Mouse (Mus musculus): ENCODE results near the gene Nipal1. TPM values are rescaled to one million over a fixed set of nuclear protein-coding genes. Genes with fewer than 3 reads are reported as not detected.
A peak's percentile ranks its signal among the peaks of the same experiment; 100 is the strongest.

Nipal1 gene
- polyA plus RNA-seq (2015; fragmentation: Nextera tagmentation; extraction: Ambion mirVana): 0.83 and 1.3 TPM in 2 replicates

- Histone ChIP-seq H3K9ac (peak within 1 kb of the TSS; percentile 42), H3K36me3 (no peaks in the 10 kb centered on the region), H3K27me3 (peaks cover 20% of the 10 kb centered on the region; the same call in 1 of the 2 replicates), H3K4me2 (peak within 1 kb of the TSS; percentile 98), H3K4me3 (peak within 1 kb of the TSS; percentile 55), H3K4me1 (replicated peaks) (peaks cover 14% of the 10 kb centered on the region), H3K27ac (replicated peaks) (no peak within 1 kb of the TSS), H3K9me3 (no peaks in the 10 kb centered on the region)
- under 1% methylated on average over 25 of the region's 25 CpGs for WGBS
- ATAC-seq (ENCODE audit: low FRiP score, low read depth): peak; percentile 90
Observed at GRCm38 (mm10) chr5:72647418-72647907, at the start of gene Nipal1. Nipal1 (plus strand) TSS chr5:72647795.

GRCm38 (mm10) chr5:72601006-72601405, 46.6 kb upstream of the Nipal1 start:
- no peaks in the 10 kb centered on the region for H3K9me3 ChIP-seq
- H3K27ac ChIP-seq (replicated peaks): no peak overlapping the region
- no peaks in the 10 kb centered on the region for H3K27me3 ChIP-seq
- H3K9ac ChIP-seq: no peak overlapping the region
- H3K4me1 ChIP-seq (replicated peaks): no peaks in the 10 kb centered on the region
- ATAC-seq (ENCODE audit: low FRiP score, low read depth): no peak
- H3K4me2 ChIP-seq: no peak overlapping the region
- H3K36me3 ChIP-seq: no peaks in the 10 kb centered on the region
- no peak overlapping the region for H3K4me3 ChIP-seq
- WGBS: 11% methylated on average over 5 of the region's 5 CpGs

GRCm38 (mm10) chr5:72603138-72603537, 44.5 kb upstream of the Nipal1 start:
- no peak overlapping the region for H3K4me3 ChIP-seq
- H3K36me3 ChIP-seq: no peaks in the 10 kb centered on the region
- H3K4me2 ChIP-seq: no peak overlapping the region
- no peak overlapping the region for H3K9ac ChIP-seq
- H3K4me1 ChIP-seq (replicated peaks): no peaks in the 10 kb centered on the region
- no peaks in the 10 kb centered on the region for H3K27me3 ChIP-seq
- 89% methylated on average over 4 of the region's 4 CpGs for WGBS
- ATAC-seq (ENCODE audit: low FRiP score, low read depth): no peak
- H3K9me3 ChIP-seq: no peaks in the 10 kb centered on the region
- H3K27ac ChIP-seq (replicated peaks): no peak overlapping the region

- H3K27ac ChIP-seq (replicated peaks): no peak overlapping the region
- 91% methylated on average over 4 of the region's 4 CpGs for WGBS
- no peak overlapping the region for H3K9ac ChIP-seq
- no peaks in the 10 kb centered on the region for H3K9me3 ChIP-seq
- H3K4me1 ChIP-seq (replicated peaks): no peaks in the 10 kb centered on the region
- no peaks in the 10 kb centered on the region for H3K27me3 ChIP-seq
- H3K4me3 ChIP-seq: no peak overlapping the region
- H3K4me2 ChIP-seq: no peak overlapping the region
- ATAC-seq (ENCODE audit: low FRiP score, low read depth): no peak
- no peaks in the 10 kb centered on the region for H3K36me3 ChIP-seq
Observed at GRCm38 (mm10) chr5:72617413-72617812, 30.2 kb upstream of the Nipal1 start.

GRCm38 (mm10) chr5:72621022-72621421, 26.6 kb upstream of the Nipal1 start:
- H3K4me1 ChIP-seq (replicated peaks): no peaks in the 10 kb centered on the region
- H3K4me3 ChIP-seq: no peak overlapping the region

GRCm38 (mm10) chr5:72630026-72630425, 17.6 kb upstream of the Nipal1 start:
- WGBS: 89% methylated on average over 6 of the region's 6 CpGs
- ATAC-seq (ENCODE audit: low FRiP score, low read depth): no peak
- Histone ChIP-seq H3K4me2 (no peak overlapping the region), H3K27ac (replicated peaks) (no peak overlapping the region), H3K9me3 (no peaks in the 10 kb centered on the region), H3K27me3 (no peaks in the 10 kb centered on the region), H3K4me3 (no peak overlapping the region), H3K9ac (no peak overlapping the region), H3K36me3 (no peaks in the 10 kb centered on the region), H3K4me1 (replicated peaks) (no peaks in the 10 kb centered on the region)

More at GRCm38 (mm10) chr5:72621022-72621421, 26.6 kb upstream of the Nipal1 start:
- ATAC-seq (ENCODE audit: low FRiP score, low read depth): no peak
- WGBS: 96% methylated on average over 1 of the region's 1 CpGs
- Histone ChIP-seq H3K4me2 (no peak overlapping the region), H3K27me3 (no peaks in the 10 kb centered on the region), H3K9me3 (no peaks in the 10 kb centered on the region), H3K27ac (replicated peaks) (no peak overlapping the region), H3K36me3 (no peaks in the 10 kb centered on the region), H3K9ac (no peak overlapping the region)

- Histone ChIP-seq H3K4me2 (no peak overlapping the region), H3K9me3 (no peaks in the 10 kb centered on the region), H3K9ac (no peak overlapping the region), H3K4me1 (replicated peaks) (no peaks in the 10 kb centered on the region), H3K27me3 (no peaks in the 10 kb centered on the region), H3K36me3 (no peaks in the 10 kb centered on the region), H3K27ac (replicated peaks) (no peak overlapping the region), H3K4me3 (no peak overlapping the region)
- 92% methylated on average over 9 of the region's 9 CpGs for WGBS
- ATAC-seq (ENCODE audit: low FRiP score, low read depth): no peak
Observed at GRCm38 (mm10) chr5:72634791-72635271, 12.8 kb upstream of the Nipal1 start.

GRCm38 (mm10) chr5:72636122-72636521, 11.5 kb upstream of the Nipal1 start:
- Histone ChIP-seq H3K9ac (no peak overlapping the region), H3K4me1 (replicated peaks) (no peaks in the 10 kb centered on the region), H3K27me3 (no peaks in the 10 kb centered on the region), H3K4me2 (no peak overlapping the region), H3K4me3 (no peak overlapping the region), H3K9me3 (no peaks in the 10 kb centered on the region), H3K36me3 (no peaks in the 10 kb centered on the region), H3K27ac (replicated peaks) (no peak overlapping the region)
- ATAC-seq (ENCODE audit: low FRiP score, low read depth): no peak
- 72% methylated on average over 3 of the region's 3 CpGs for WGBS

- no peaks in the 10 kb centered on the region for H3K36me3 ChIP-seq
- no peak overlapping the region for H3K4me2 ChIP-seq
- no peaks in the 10 kb centered on the region for H3K9me3 ChIP-seq
- no peak overlapping the region for H3K27ac ChIP-seq (replicated peaks)
- H3K4me3 ChIP-seq: no peak overlapping the region
- H3K9ac ChIP-seq: no peak overlapping the region
- H3K27me3 ChIP-seq: no peaks in the 10 kb centered on the region
- WGBS: 88% methylated on average over 3 of the region's 3 CpGs
- no peaks in the 10 kb centered on the region for H3K4me1 ChIP-seq (replicated peaks)
- ATAC-seq (ENCODE audit: low FRiP score, low read depth): no peak
Observed at GRCm38 (mm10) chr5:72636576-72636975, 11.0 kb upstream of the Nipal1 start.

- ATAC-seq (ENCODE audit: low FRiP score, low read depth): no peak
- Histone ChIP-seq H3K4me2 (no peak overlapping the region), H3K9me3 (no peaks in the 10 kb centered on the region), H3K9ac (no peak overlapping the region), H3K4me1 (replicated peaks) (no peaks in the 10 kb centered on the region), H3K27me3 (no peaks in the 10 kb centered on the region), H3K4me3 (no peak overlapping the region), H3K36me3 (no peaks in the 10 kb centered on the region), H3K27ac (replicated peaks) (no peak overlapping the region)
- WGBS: 95% methylated on average over 1 of the region's 1 CpGs
Observed at GRCm38 (mm10) chr5:72640072-72640471, 7.5 kb upstream of the Nipal1 start.

GRCm38 (mm10) chr5:72643655-72644054, 3.9 kb upstream of the Nipal1 start:
- H3K4me1 ChIP-seq (replicated peaks): peaks cover 14% of the 10 kb centered on the region
- no peak for ATAC-seq (ENCODE audit: low FRiP score, low read depth)
- no peak overlapping the region for H3K4me2 ChIP-seq
- no peak overlapping the region for H3K9ac ChIP-seq
- H3K27me3 ChIP-seq: peaks cover 20% of the 10 kb centered on the region; the same call in 1 of the 2 replicates
- no peak overlapping the region for H3K4me3 ChIP-seq
- H3K36me3 ChIP-seq: no peaks in the 10 kb centered on the region
- H3K27ac ChIP-seq (replicated peaks): no peak overlapping the region
- no peaks in the 10 kb centered on the region for H3K9me3 ChIP-seq
- 80% methylated on average over 7 of the region's 7 CpGs for WGBS

GRCm38 (mm10) chr5:72644175-72644574, 3.4 kb upstream of the Nipal1 start, which contains the start of gene Cnga1:
Cnga1 (minus strand) TSS chr5:72644275.
- Histone ChIP-seq H3K27ac (replicated peaks) (no peak within 1 kb of the TSS), H3K4me2 (no peak within 1 kb of the TSS), H3K9ac (no peak within 1 kb of the TSS), H3K4me3 (no peak within 1 kb of the TSS), H3K9me3 (no peaks in the 10 kb centered on the region), H3K27me3 (peaks cover 20% of the 10 kb centered on the region; the same call in 1 of the 2 replicates), H3K4me1 (replicated peaks) (peaks cover 14% of the 10 kb centered on the region), H3K36me3 (no peaks in the 10 kb centered on the region)
- ATAC-seq (ENCODE audit: low FRiP score, low read depth): no peak
- 83% methylated on average over 1 of the region's 1 CpGs for WGBS

GRCm38 (mm10) chr5:72646131-72646530, 1.5 kb upstream of the Nipal1 start:
- Histone ChIP-seq H3K4me2 (no peak overlapping the region), H3K27ac (replicated peaks) (no peak overlapping the region), H3K36me3 (no peaks in the 10 kb centered on the region), H3K27me3 (peaks cover 20% of the 10 kb centered on the region; the same call in 1 of the 2 replicates), H3K4me3 (no peak overlapping the region), H3K9me3 (no peaks in the 10 kb centered on the region), H3K4me1 (replicated peaks) (peaks cover 14% of the 10 kb centered on the region), H3K9ac (no peak overlapping the region)
- WGBS: 47% methylated on average over 10 of the region's 10 CpGs
- no peak for ATAC-seq (ENCODE audit: low FRiP score, low read depth)

Measured in hindbrain, embryonic 15.5 days (tissue).